Mouse (Mus musculus) intestine, embryonic 16.5 days (tissue): ENCODE measurements around the gene Pakap. TPM values are rescaled to one million over a fixed set of nuclear protein-coding genes. Genes with fewer than 3 reads are reported as not detected.

Source experiments
- ATAC-seq: fragments of 200-750 bp; cut with Nextera tagmentation; 2 replicates; pipeline ENCODE4 v1.8.0; 2017; ENCODE audit warnings: moderate TSS enrichment, moderate library complexity
- H3K27ac ChIP-seq: fragments of 300-500 bp; sonication (generic); 2 replicates; pipeline ENCODE4 v1.5.1; 2014; ENCODE audit warnings: mild to moderate bottlenecking, low read length
- H3K27me3 ChIP-seq: fragments of 300-500 bp; sonication (generic); replicated peaks from 2 replicates; pipeline ENCODE4 v1.6.1; 2014; ENCODE audit warnings: low read length, control low read depth, mixed read lengths; ENCODE audit not compliant: control insufficient read depth, insufficient read depth
- H3K36me3 ChIP-seq: fragments of 300-500 bp; sonication (generic); 2 replicates; pipeline ENCODE4 v1.6.1; 2014; ENCODE audit warnings: low read length, control low read depth; ENCODE audit not compliant: control insufficient read depth, insufficient read depth
- H3K4me1 ChIP-seq: fragments of 300-500 bp; sonication (generic); 2 replicates; pipeline ENCODE4 v1.6.1; 2014; ENCODE audit warnings: low read length, control low read depth, mixed read lengths; ENCODE audit not compliant: control insufficient read depth, insufficient read depth
- H3K4me2 ChIP-seq: fragments of 300-500 bp; sonication (generic); 2 replicates; pipeline ENCODE4 v1.6.1; 2014; ENCODE audit warnings: low read depth, low read length, control low read depth
- H3K4me3 ChIP-seq: fragments of 300-500 bp; sonication (generic); 2 replicates; pipeline ENCODE4 v1.5.1; 2014; ENCODE audit warnings: mild to moderate bottlenecking, low read length
- H3K9ac ChIP-seq: fragments of 300-500 bp; sonication (generic); 2 replicates; pipeline ENCODE4 v1.6.1; 2014; ENCODE audit warnings: low read depth, low read length
- H3K9me3 ChIP-seq: fragments of 300-500 bp; sonication (generic); 2 replicates; pipeline ENCODE4 v1.6.1; 2016; ENCODE audit warnings: low read length, control low read depth; ENCODE audit not compliant: control insufficient read depth
- WGBS: fragments of 180-500 bp; shearing (Covaris S2); extraction: QIAGEN DNeasy Blood & Tissue Kit; methylation state at CpG from one replicate; pipeline ENCODE4 v1.1.7; 2014; 5-methylcytosine and 5-hydroxymethylcytosine counted together
- polyA plus RNA-seq: library from polyadenylated mRNA; unstranded; fragments of >200 nt; fragmentation: Nextera tagmentation; extraction: Ambion mirVana; gene quantifications from 2 replicates; pipeline ENCODE4 v1.2.1, GENCODE M21; 2015

Pakap gene
- polyA plus RNA-seq, 1 experiment from 2014 or later = 22.0 TPM

DNA sequence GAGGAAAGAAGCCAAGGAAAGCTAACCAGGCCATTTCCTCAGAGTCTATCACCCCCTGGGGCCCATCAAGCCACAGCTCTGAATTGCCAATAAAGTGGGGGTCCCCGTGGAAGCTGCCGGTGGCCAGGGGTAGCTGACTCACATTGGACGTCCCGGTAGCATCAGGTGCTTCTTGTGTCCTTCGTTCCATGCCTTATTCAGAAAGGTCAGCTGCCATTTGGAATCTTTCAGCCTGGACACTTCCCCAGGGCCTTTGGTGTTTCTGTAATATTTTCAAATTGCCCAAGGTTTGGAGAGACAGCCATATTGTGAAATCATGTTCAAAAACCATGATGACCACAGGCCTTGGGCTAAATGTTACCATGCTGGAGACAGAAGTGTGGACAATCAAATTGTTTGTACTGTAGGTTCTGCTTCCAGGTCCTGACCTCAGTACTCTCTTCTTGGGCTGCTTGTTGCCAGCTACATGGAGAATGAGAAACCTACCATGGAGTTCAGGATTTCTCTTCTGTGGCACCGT is 17.4 kb downstream of the Pakap start:
- WGBS = 93% methylated on average over 6 of the region's 6 CpGs
- ATAC-seq = no peak
- Histone ChIP-seq H3K4me3 (no peak overlapping the region), H3K9me3 (no peaks in the 10 kb centered on the region), H3K36me3 (no peaks in the 10 kb centered on the region), H3K27me3 (no peaks in the 10 kb centered on the region), H3K27ac (no peak overlapping the region), H3K4me1 (peaks cover 3% of the 10 kb centered on the region), H3K9ac (no peak overlapping the region), H3K4me2 (no peak overlapping the region)

GRCm38 (mm10) chr4:57586933-57587658 is 19.1 kb downstream of the Pakap start:
- WGBS = 58% methylated on average over 7 of the region's 7 CpGs
- Histone ChIP-seq H3K27ac (no peak overlapping the region; the same call in 1 of the 2 replicates), H3K9me3 (no peaks in the 10 kb centered on the region), H3K4me2 (no peak overlapping the region), H3K36me3 (no peaks in the 10 kb centered on the region), H3K27me3 (no peaks in the 10 kb centered on the region), H3K4me1 (peaks cover 3% of the 10 kb centered on the region), H3K4me3 (no peak overlapping the region), H3K9ac (no peak overlapping the region)
- no peak for ATAC-seq

DNA sequence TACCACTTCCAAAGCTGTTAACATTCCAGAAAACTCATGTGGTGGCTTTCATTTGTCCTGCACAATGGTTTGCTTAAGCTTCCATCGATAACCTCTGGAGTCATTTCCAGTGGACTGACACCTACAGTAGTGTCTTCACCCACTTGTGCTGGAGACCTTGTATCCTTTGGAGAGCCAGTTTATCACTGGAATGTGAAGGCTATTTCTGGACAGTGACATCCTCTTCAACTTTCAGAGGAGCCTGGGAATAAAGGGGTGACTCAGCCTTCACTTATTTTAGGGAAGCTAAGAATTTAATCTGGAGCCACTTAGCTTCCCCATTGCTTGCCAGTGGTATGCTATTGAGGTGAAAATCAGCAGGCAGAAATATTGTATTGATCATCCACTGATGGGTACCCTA is 20.4 kb downstream of the Pakap start:
- H3K9ac ChIP-seq = no peak overlapping the region
- 100% methylated on average over 1 of the region's 1 CpGs for WGBS
- H3K36me3 ChIP-seq = no peaks in the 10 kb centered on the region
- H3K27ac ChIP-seq = no peak overlapping the region
- H3K4me2 ChIP-seq = no peak overlapping the region
- no peaks in the 10 kb centered on the region for H3K9me3 ChIP-seq
- no peak for ATAC-seq
- peaks cover 6% of the 10 kb centered on the region for H3K4me1 ChIP-seq
- H3K4me3 ChIP-seq = no peak overlapping the region
- H3K27me3 ChIP-seq = no peaks in the 10 kb centered on the region

- H3K4me1 ChIP-seq = 0 out of 2 replicates have a peak, but pooled peaks cover 3% of the 10 kb centered on the region
- H3K36me3 ChIP-seq = no peaks in the 10 kb centered on the region
- no peak overlapping the region for H3K4me3 ChIP-seq
- WGBS = 74% methylated on average over 4 of the region's 4 CpGs
- no peak overlapping the region for H3K9ac ChIP-seq
- H3K9me3 ChIP-seq = no peaks in the 10 kb centered on the region
- no peak overlapping the region for H3K27ac ChIP-seq
- no peaks in the 10 kb centered on the region for H3K27me3 ChIP-seq
- no peak for ATAC-seq
- H3K4me2 ChIP-seq = no peak overlapping the region
Measured at GRCm38 (mm10) chr4:57592751-57593150, 24.8 kb downstream of the Pakap start.

- H3K4me1 ChIP-seq = no peaks in the 10 kb centered on the region
- no peak for ATAC-seq
- H3K27me3 ChIP-seq = no peaks in the 10 kb centered on the region
- no peaks in the 10 kb centered on the region for H3K9me3 ChIP-seq
- WGBS = 90% methylated on average over 6 of the region's 6 CpGs
- no peak overlapping the region for H3K27ac ChIP-seq
- no peak overlapping the region for H3K4me3 ChIP-seq
- H3K4me2 ChIP-seq = no peak overlapping the region
- no peaks in the 10 kb centered on the region for H3K36me3 ChIP-seq
- H3K9ac ChIP-seq = no peak overlapping the region
Measured at GRCm38 (mm10) chr4:57599946-57600345, 32.0 kb downstream of the Pakap start.

DNA sequence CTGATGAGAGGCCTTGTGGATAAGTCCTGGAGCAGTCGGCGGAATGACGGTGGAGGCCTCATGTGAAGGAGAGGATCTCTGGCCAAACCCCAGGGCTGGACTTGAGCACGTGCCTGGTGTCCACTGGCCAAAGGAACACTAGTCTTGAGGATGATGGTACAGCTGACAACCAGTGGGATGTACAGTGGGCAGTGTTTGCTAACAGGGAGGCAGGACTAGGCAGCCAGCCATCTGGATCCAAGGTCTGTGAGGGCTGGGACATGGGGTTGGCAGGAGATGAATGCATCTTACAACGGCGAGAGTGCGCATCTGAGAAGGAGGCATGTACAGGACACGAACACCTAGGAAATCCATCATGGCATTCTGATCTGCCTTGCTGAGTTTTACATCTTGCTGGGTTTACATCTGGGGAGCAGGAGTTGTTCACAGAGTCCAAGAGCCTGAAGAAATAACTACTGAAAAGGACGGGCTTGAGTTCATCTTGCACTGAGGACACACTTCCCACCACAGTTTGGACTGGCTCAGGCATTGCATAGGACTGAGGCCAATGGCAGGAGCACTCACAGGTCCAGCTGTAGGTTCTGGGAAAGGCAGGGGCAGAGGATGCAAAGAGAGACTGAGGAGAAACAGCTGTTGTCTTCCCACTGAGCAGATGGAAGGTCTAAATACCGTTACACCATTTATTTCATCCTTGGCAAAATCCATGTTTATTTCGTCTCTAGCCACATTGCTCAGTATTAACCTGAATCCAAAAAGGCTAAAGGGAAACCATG is 32.9 kb downstream of the Pakap start:
- no peaks in the 10 kb centered on the region for H3K27me3 ChIP-seq
- ATAC-seq = no peak; the same call in 1 of the 2 replicates
- no peak overlapping the region for H3K4me2 ChIP-seq
- H3K27ac ChIP-seq = no peak overlapping the region
- H3K9ac ChIP-seq = no peak overlapping the region
- no peak overlapping the region for H3K4me3 ChIP-seq
- no peaks in the 10 kb centered on the region for H3K4me1 ChIP-seq
- H3K9me3 ChIP-seq = no peaks in the 10 kb centered on the region
- no peaks in the 10 kb centered on the region for H3K36me3 ChIP-seq
- 70% methylated on average over 11 of the region's 11 CpGs for WGBS

DNA sequence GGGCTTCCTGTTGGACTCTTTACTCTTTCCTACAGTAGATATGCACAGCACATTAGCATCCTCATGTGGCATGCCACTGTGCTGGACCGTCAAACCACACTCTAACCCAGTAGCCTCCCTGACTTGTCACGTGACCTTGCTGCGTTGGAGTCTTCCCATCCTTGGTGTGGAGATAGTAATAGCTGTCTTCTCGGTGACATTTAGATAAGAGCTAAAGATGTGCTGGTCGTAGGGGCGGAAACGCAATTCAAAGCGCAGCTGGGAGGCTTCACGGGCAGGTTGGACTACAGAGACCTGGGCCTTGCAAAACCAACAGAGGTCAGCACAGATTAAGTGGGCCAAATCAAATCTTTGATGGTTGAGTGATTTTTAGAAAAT is 33.5 kb downstream of the Pakap start:
- WGBS = 76% methylated on average over 9 of the region's 9 CpGs
- Histone ChIP-seq H3K9ac (no peak overlapping the region), H3K36me3 (no peaks in the 10 kb centered on the region), H3K27me3 (no peaks in the 10 kb centered on the region), H3K4me2 (no peak overlapping the region), H3K4me1 (no peaks in the 10 kb centered on the region), H3K9me3 (no peaks in the 10 kb centered on the region), H3K4me3 (no peak overlapping the region), H3K27ac (no peak overlapping the region)
- no peak; the same call in 1 of the 2 replicates for ATAC-seq

DNA sequence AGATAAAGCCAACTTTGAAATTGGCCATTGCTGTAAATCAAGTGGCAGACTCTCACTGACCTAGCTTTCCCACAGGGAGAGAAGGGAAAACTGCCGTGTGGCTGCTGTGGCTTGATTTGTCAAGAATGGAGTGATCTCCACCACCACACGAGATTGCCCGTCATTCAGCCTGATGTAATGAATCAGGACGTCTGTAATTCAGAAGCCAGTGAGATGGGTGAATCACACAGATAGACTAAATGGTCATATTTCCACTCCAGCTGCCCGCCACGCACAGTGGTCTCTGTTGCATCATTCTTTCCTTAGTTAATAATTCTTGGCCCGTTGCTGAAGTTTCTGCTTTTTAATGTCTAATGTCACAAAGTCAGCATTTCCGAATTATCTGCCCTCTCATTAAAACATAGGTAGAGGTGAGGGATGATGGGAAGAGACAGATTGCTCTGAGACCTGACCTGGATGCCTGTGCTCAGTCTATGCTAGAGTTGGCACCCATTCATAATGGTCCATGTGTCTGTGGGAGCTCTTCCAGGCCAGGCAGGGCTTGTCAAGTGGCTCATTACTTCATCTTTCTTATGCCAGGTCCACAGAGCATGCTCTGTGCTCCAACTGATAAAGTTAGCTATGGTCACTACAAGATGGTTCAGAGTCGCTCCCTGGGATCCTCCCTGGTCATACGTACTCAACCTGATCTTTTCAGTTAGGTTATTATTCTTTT is 34.1 kb downstream of the Pakap start:
- ATAC-seq = no peak
- no peak overlapping the region for H3K9ac ChIP-seq
- H3K4me2 ChIP-seq = no peak overlapping the region
- 77% methylated on average over 10 of the region's 10 CpGs for WGBS
- no peaks in the 10 kb centered on the region for H3K9me3 ChIP-seq
- H3K36me3 ChIP-seq = no peaks in the 10 kb centered on the region
- H3K27me3 ChIP-seq = no peaks in the 10 kb centered on the region
- H3K4me1 ChIP-seq = no peaks in the 10 kb centered on the region
- no peak overlapping the region for H3K4me3 ChIP-seq
- H3K27ac ChIP-seq = no peak overlapping the region

GRCm38 (mm10) chr4:57606258-57606657 is 38.3 kb downstream of the Pakap start:
- H3K36me3 ChIP-seq = no peaks in the 10 kb centered on the region
- ATAC-seq = no peak
- 71% methylated on average over 3 of the region's 3 CpGs for WGBS

More at GRCm38 (mm10) chr4:57606258-57606657, 38.3 kb downstream of the Pakap start:
- H3K4me1 ChIP-seq = 0 out of 2 replicates have a peak, but pooled peaks cover 2% of the 10 kb centered on the region
- no peaks in the 10 kb centered on the region for H3K27me3 ChIP-seq
- no peak overlapping the region for H3K27ac ChIP-seq
- no peaks in the 10 kb centered on the region for H3K9me3 ChIP-seq
- no peak overlapping the region for H3K4me2 ChIP-seq
- no peak overlapping the region for H3K4me3 ChIP-seq
- no peak overlapping the region for H3K9ac ChIP-seq
